Mouse (Mus musculus) megakaryocyte, embryonic 14.5 days (primary cell): ENCODE data around the gene Rplp2. TPM values are rescaled to one million over a fixed set of nuclear protein-coding genes. Genes with fewer than 3 reads are reported as not detected.

Source experiments
- H3K27me3 ChIP-seq: replicated peaks from 2 replicates; pipeline ENCODE3; 2012; ENCODE audit warnings: inconsistent platforms
- H3K36me3 ChIP-seq: replicated peaks from 2 replicates; pipeline ENCODE3; 2012; ENCODE audit warnings: low read length, inconsistent platforms, mixed read lengths
- H3K4me1 ChIP-seq: 2 replicates; pipeline ENCODE4 v1.6.1; 2012; ENCODE audit warnings: inconsistent platforms
- H3K4me3 ChIP-seq: replicated peaks from 2 replicates; pipeline ENCODE3; 2012; ENCODE audit warnings: moderate library complexity, mild to moderate bottlenecking, inconsistent platforms
- H3K9me3 ChIP-seq: 2 replicates; pipeline ENCODE4 v1.6.1; 2012; ENCODE audit warnings: inconsistent platforms
- FLI1 ChIP-seq: IDR thresholded peaks from 2 replicates; pipeline ENCODE4 v1.6.1; 2012; ENCODE audit warnings: low read length, inconsistent platforms, mixed read lengths
- GATA1 ChIP-seq: IDR thresholded peaks from 3 replicates; pipeline ENCODE4 v1.6.1; 2012; ENCODE audit warnings: mixed read lengths, low read length, inconsistent platforms, borderline replicate concordance
- polyA plus RNA-seq: library from polyadenylated mRNA; stranded (reverse); fragments of >175 nt; gene quantifications from 2 replicates; pipeline ENCODE4 v1.2.3, GENCODE M21; 2012; ENCODE audit warnings: low replicate concordance; ENCODE audit not compliant: insufficient read depth

The Rplp2 gene
- polyA plus RNA-seq, 1 experiment = 9,533 TPM

DNA sequence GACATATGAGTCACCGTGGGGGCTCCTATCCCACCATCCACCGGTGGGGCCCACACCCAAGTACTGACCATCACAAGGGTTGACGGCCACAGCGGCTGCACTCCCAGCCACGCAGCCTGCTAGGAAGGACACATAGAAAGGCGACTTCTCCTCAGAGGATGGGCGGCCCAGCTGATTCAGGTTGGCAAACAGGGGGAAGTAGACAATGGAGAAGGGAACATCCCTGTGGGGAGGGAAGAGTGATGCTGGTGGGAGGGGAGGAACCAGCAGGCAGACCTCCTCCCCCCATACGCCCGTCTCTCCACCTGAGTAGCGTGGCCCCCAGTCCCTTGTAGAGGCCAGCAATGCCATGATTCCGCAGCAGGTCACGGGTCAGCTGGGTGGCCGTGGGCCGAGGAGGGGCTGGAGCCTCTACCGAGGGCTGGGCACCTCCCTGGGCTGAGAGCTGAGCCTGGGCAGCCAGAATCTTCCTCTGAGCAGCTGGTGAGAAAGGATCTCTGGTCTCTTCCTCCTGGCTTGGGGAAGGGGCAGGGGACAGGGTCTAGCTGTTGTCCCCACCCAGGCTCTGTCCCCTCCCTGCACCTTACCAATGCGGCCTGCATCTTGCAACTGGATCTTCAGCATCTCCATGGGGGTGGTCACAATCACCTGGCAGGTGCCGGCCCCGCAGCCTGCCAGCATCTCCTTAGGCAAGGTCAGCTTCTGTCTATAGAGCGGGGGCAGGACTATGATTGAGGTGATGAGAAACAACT lies 15.6 kb upstream of the Rplp2 start:
- H3K4me3 ChIP-seq = no peak overlapping the region
- TF ChIP-seq FLI1 (no peak), GATA1 (no peak)
- H3K36me3 ChIP-seq = peaks cover 47% of the 10 kb centered on the region
- no peaks in the 10 kb centered on the region for H3K9me3 ChIP-seq
- peaks cover 71% of the 10 kb centered on the region for H3K4me1 ChIP-seq
- no peaks in the 10 kb centered on the region for H3K27me3 ChIP-seq

- no peaks in the 10 kb centered on the region for H3K9me3 ChIP-seq
- H3K4me1 ChIP-seq = peaks cover 71% of the 10 kb centered on the region
- no peaks in the 10 kb centered on the region for H3K27me3 ChIP-seq
- peaks cover 47% of the 10 kb centered on the region for H3K36me3 ChIP-seq
- TF ChIP-seq FLI1 (no peak), GATA1 (no peak)
- H3K4me3 ChIP-seq = no peak overlapping the region
Observed at GRCm38 (mm10) chr7:141432186-141432611, 15.0 kb upstream of the Rplp2 start.

DNA sequence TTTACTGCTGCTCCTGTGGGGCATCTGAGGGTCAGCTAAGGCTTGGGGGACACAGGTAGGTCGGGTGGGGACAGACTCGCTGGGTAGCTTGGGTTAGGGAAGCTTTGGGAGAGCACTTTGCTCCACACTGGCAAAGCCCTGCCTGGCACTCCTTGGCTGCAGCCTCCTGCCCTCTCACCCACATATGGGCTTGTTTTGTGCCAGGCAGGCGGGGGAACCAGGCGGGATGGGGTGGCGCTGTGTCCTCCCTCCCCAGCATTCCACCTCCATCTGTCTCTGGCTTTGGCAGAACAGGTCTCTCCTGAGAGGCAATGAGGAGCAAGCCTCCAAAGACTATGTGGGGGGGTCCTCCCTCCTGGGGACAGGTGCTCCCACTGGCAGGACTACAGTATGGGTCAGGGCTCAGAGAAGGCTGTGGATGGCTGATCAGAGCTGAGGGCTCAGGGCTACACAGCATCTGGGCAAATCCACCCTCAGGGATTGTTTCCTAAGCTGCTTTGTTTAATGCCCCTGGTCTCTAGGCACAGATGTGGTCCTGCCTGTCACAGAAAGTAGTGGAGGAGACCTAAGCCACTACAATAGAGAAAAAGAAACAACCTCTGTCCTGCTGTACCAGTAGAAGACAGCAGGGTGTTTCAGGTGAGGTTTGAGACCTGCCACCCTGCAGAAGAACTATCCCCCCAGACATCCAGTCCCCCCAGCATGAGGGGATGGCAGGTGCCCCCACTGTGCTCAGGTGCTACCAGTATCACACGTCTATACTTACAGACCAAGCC lies 14.2 kb upstream of the Rplp2 start:
- H3K27me3 ChIP-seq = no peaks in the 10 kb centered on the region
- peaks cover 51% of the 10 kb centered on the region for H3K36me3 ChIP-seq
- no peaks in the 10 kb centered on the region for H3K9me3 ChIP-seq
- H3K4me1 ChIP-seq = peaks cover 71% of the 10 kb centered on the region
- no peak overlapping the region for H3K4me3 ChIP-seq
- no peak for TF ChIP-seq GATA1
- TF ChIP-seq FLI1 = no peak

DNA sequence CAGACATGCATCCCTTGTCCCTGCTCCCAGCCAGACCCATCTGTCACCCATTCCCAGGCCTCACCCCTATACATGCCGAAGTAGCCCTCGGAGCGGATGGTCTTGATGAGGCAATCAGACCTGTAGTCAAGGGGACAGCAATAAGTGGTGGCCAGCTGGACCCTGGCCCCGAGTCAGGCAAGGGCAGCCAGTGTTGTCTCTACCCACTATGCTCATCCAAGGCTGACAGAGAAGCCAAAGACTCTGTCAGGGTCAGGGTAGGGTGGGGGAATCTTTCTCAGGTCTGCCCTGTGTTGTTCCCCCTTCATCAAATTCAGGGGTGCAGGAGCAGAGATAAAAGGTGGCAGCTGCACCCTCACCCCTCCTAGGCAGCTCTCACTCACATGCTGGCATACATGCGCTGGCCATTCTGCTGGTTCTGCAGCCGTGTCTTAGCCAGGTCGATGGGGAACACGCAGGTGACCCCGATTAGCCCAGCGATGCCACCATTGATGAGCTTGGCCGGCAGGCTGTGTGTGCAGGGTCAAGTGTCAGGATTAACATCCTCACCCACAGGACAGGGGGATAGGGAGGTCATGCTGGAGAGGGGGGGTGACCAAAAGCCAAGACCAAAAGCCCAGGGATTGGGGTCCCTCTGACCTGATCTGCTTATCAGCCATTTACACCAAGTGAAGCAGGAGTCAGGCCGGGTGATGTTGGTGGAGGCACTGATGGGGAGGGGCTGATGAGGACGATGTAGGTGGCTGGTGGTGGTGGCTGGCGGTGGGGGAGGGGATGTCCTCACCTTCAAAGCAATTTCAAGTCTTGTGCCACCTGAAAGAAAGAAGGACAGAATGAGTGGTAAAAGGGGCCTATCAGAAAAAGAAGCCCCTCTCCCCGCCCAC lies 13.4 kb upstream of the Rplp2 start:
- Histone ChIP-seq H3K4me1 (peaks cover 69% of the 10 kb centered on the region), H3K9me3 (no peaks in the 10 kb centered on the region), H3K4me3 (peak overlapping the region; percentile 6), H3K27me3 (no peaks in the 10 kb centered on the region), H3K36me3 (peaks cover 60% of the 10 kb centered on the region)
- TF ChIP-seq GATA1 = no peak
- no peak for TF ChIP-seq FLI1

GRCm38 (mm10) chr7:141434464-141434863 lies 12.7 kb upstream of the Rplp2 start:
- Histone ChIP-seq H3K9me3 (no peaks in the 10 kb centered on the region), H3K27me3 (no peaks in the 10 kb centered on the region), H3K4me1 (peaks cover 66% of the 10 kb centered on the region), H3K36me3 (peaks cover 67% of the 10 kb centered on the region), H3K4me3 (peak overlapping the region; percentile 97)
- TF ChIP-seq GATA1 (no peak), FLI1 (no peak)

GRCm38 (mm10) chr7:141435129-141435855 lies 11.9 kb upstream of the Rplp2 start:
- TF ChIP-seq FLI1 (no peak), GATA1 (no peak)
- peaks cover 73% of the 10 kb centered on the region for H3K4me1 ChIP-seq
- H3K4me3 ChIP-seq = peak overlapping the region; percentile 97
- H3K27me3 ChIP-seq = no peaks in the 10 kb centered on the region
- no peaks in the 10 kb centered on the region for H3K9me3 ChIP-seq
- peaks cover 69% of the 10 kb centered on the region for H3K36me3 ChIP-seq

GRCm38 (mm10) chr7:141435856-141436522 lies 11.2 kb upstream of the Rplp2 start:
- Histone ChIP-seq H3K4me3 (peak overlapping the region; percentile 97), H3K4me1 (peaks cover 80% of the 10 kb centered on the region), H3K27me3 (no peaks in the 10 kb centered on the region), H3K9me3 (no peaks in the 10 kb centered on the region), H3K36me3 (peaks cover 69% of the 10 kb centered on the region)
- TF ChIP-seq FLI1 = no peak
- no peak for TF ChIP-seq GATA1

DNA sequence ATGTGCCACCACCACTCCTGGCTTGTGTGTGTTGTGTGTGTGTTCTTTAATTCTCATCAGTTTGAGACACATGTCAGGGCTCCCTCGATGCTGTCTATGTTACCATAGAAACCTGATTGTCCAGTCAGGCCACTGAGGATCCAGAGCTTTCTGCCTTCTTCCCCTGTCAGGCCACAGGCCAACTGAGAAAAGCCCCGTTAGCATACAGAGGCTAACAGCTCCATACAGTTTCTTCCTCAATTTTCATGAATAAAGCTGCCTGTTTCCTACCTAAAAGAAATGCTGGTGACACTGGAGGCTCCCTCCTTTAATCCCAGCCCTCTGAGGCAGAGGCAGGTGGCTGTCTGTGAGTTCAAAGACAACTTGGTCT lies 10.7 kb upstream of the Rplp2 start:
- Histone ChIP-seq H3K27me3 (no peaks in the 10 kb centered on the region), H3K4me1 (peaks cover 85% of the 10 kb centered on the region), H3K9me3 (no peaks in the 10 kb centered on the region), H3K4me3 (peak overlapping the region; percentile 97), H3K36me3 (peaks cover 69% of the 10 kb centered on the region)
- TF ChIP-seq FLI1 = no peak
- no peak for TF ChIP-seq GATA1
